Mouse (Mus musculus) urinary bladder, adult 18-20 months (tissue): Measurements from ENCODE around the gene Gipc2.

Experiments
- DNase-seq, 2 experiments: peaks; one replicate each; pipeline ENCODE4 v3.0.0; 2022; ENCODE audit warnings: low spot score in 2 of 2, mixed read lengths in 2 of 2

Gipc2 gene

DNA sequence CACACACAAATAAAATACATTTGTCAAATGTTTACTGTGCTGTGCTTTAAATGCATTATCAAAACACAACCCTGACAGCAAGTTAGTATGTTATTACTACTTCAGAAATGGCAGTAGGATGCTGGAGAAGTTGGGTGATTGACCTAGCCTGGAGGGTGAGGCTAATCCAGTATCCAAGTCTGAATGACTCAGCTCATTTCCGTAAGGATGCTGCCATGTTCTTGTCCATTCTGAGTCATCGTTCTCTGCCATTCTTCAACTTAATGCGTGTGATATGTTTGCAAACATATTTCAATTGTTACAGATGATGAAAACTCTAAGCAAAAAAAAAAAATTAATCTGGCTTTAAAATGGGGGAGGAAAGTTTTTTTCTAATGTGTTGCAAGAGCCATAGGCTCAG, 84.6 kb downstream of the Gipc2 start:
- no peak for DNase-seq

DNA sequence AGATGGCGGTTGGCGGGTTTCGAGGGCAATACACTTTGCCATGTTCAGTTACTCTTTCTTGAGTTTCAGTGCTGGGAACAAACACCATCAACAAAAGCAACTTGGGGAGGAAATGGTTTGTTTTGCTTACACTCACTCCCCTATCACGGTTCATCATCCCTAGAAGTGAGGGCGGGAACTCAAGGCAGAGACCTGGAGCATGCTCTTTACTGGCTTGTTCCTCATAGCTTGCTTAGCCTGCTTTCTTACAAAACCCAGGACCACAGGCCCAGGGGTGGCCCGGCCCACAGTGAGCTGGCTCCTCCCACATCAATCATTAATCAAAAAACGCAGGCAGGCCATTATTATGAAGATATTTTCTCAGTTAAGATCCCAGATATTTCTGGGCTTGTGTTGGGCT, 89.9 kb downstream of the Gipc2 start:
- no peak for DNase-seq

GRCm38 (mm10) chr3:152069001-152069400, 97.0 kb downstream of the Gipc2 start:
- no peak for DNase-seq

- DNase-seq, result no peak
These were observed 97.7 kb downstream of the Gipc2 start for GRCm38 (mm10) chr3:152068311-152068710.

DNA sequence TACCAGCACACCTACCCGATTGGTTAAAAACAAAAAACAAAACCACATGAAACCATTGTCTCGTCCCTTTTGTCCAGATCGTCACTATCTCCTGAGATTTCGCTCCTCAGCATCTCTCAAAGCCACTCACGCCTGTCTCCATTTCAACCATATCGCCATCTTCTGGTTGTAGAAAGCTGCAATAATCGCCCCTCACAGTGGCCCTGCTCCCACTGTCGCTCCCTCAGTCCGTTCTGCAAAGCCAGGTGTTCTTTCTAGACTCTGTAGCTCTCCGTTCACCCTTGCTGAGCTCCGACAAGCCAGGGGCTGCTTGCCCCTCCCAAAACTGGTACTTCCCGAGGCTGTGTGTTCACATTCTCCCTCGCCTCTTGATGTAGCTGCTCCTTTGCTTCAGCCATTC, 99.3 kb downstream of the Gipc2 start:
- no peak for DNase-seq

DNA sequence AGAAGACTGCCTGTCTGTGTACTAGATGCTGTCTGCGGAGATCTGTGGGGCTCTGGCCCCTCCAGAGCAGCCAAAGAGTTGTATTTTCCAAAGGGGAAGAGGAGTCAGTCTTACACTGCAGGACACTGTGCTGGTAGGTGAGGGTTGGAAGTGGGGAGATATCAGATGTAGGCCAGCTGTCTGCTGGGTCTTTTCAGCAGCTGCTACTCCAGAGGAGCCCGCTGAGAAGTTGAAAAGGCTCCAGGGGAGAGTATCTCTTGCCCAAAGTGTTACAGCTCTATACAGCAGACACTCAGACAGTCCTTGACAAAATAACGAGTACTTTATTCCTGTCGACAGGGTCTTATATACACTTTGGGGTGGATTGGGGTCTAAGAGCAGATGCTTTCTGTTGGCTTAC, 100.2 kb downstream of the Gipc2 start:
- no peak for DNase-seq

DNA sequence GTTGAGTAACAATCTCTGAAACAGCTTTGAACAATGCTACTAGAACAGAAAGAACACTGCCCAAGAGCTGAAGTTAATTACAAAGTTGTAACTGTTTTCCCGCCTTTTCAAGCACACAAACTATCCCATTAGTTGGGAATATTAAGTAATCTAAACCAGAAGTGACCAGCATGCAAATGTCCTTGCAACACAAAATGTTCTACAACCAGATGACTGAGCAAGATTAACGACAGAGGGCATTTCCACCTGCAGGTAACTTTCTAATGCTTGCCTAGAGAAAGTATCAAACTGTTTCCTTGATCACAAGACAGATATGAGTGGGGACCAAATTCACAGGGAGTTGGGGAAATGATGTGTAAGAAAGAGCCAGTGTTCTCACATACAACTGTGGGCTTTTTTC, 101.9 kb downstream of the Gipc2 start:
- no peak for DNase-seq

GRCm38 (mm10) chr3:152062806-152063205, 103.2 kb downstream of the Gipc2 start:
- peak in 1 of 2 experiments; percentile 17 for DNase-seq

DNA sequence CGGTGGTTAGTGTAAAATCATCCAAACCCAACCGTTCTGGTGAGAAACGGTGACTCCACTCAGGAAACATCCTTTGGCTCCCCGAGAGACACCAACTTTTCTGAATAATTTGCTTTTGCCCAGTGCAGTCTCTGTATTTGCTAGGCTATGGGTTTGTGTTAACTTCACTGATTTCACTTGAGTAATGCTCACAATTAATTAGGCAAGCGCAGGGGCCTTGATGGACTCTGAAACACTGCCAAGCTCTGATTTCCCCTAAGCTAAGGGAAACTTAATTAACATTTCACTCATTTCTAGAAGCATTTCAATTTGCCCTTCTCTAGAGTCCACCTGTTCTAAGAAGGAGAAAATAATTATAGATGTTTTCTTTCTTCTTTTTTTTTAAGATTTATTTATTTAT, 104.9 kb downstream of the Gipc2 start:
- no peak for DNase-seq

DNA sequence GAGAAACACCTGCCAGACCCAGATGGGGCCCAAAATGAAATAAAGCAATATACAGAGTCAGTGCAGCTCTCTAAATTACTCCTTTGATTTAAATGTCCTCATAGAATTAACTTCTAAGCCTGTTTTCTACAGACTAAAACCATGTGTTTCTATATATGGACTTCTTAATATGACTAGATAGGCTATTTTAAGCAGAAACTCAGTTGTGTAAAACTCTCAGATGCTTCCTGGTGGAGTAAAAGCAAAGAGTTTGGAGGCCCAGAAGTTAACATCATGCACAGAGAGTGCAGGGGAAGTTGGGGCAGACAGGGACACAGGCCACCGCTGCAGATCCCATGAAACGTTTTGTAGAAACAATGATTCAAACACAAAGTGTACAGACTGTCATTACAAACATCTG, 107.8 kb downstream of the Gipc2 start:
- no peak for DNase-seq

GRCm38 (mm10) chr3:152054260-152054659, 111.8 kb downstream of the Gipc2 start:
- no peak for DNase-seq

DNA sequence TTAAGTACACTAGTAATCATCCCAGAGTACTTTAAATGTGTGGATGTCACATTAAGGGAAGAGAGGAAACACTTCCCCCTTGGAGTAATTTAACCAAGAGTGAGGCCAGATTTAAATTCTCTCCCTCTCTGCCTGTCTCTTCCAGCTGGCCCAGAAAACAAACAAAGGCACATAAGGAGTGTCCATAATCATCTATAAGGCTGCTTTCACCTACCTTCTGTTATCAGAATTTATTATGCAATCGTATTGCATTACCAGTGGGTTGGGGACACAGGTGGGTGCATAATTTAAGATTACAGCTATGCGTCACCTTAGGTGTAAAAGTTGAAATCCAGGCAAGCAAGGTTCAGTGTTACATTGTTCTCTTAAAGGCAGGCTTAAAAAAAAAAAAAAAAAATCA, 114.1 kb downstream of the Gipc2 start:
- DNase-seq, result no peak

- no peak for DNase-seq
These were observed 118.1 kb downstream of the Gipc2 start for GRCm38 (mm10) chr3:152047914-152048313.

- no peak for DNase-seq
These were observed 119.1 kb downstream of the Gipc2 start for GRCm38 (mm10) chr3:152046895-152047294.
